Mouse (Mus musculus) left cerebral cortex, adult 18-20 months (tissue): ENCODE results near the gene Sh2d2a. TPM values are rescaled to one million over a fixed set of nuclear protein-coding genes. Genes with fewer than 3 reads are reported as not detected.
"Not testable (repeated sequence)": the region's sequence is repeated elsewhere in the genome, so short reads cannot be mapped to it uniquely, and the experiment has no call there.

Experiments used
- DNase-seq, 2 experiments: peaks; one replicate each; pipeline ENCODE4 v3.0.0; 2021 to 2022; ENCODE audit warnings: low spot score in 2 of 2, mixed read lengths in 1 of 2
- long read RNA-seq, 2 experiments: library from polyadenylated mRNA; stranded (forward); transcript quantifications; one replicate each; pipeline ENCODE4 v2.0.0; 2021
- total RNA-seq, 2 experiments: library from RNA; stranded (reverse); gene quantifications; 2 replicates each; pipeline ENCODE4 v1.2.3; 2021

Sh2d2a gene
- total RNA-seq: not detected
- long read RNA-seq, experiment 1: 0 reads
- long read RNA-seq, experiment 2: 0 reads

- no peak for DNase-seq
These were observed at the start of gene Sh2d2a for GRCm38 (mm10) chr3:87846650-87847110. Sh2d2a (plus strand) TSS chr3:87846755.

GRCm38 (mm10) chr3:87801681-87802080, 44.9 kb upstream of the Sh2d2a start:
- no peak for DNase-seq

- DNase-seq: no peak
These were observed 42.4 kb upstream of the Sh2d2a start for GRCm38 (mm10) chr3:87804038-87804677.

GRCm38 (mm10) chr3:87809322-87809962, 37.1 kb upstream of the Sh2d2a start:
- no peak for DNase-seq

- no peak for DNase-seq
These were observed 35.3 kb upstream of the Sh2d2a start for GRCm38 (mm10) chr3:87811297-87811696.

GRCm38 (mm10) chr3:87812413-87812812, 34.1 kb upstream of the Sh2d2a start:
- DNase-seq: no peak

- no peak for DNase-seq
These were observed 33.7 kb upstream of the Sh2d2a start for GRCm38 (mm10) chr3:87812873-87813272.

GRCm38 (mm10) chr3:87816166-87816565, 30.4 kb upstream of the Sh2d2a start:
- DNase-seq: no peak

- peak; percentile 68 to 81 for DNase-seq
These were observed 29.9 kb upstream of the Sh2d2a start for GRCm38 (mm10) chr3:87816646-87817093.

GRCm38 (mm10) chr3:87818226-87818625, 28.3 kb upstream of the Sh2d2a start:
- DNase-seq: no peak

GRCm38 (mm10) chr3:87824206-87824605, 22.3 kb upstream of the Sh2d2a start, which contains the start of gene Pear1:
Pear1 (minus strand) TSS chr3:87824306.
- DNase-seq: not testable (repeated sequence)

GRCm38 (mm10) chr3:87828435-87828834, 18.1 kb upstream of the Sh2d2a start:
- DNase-seq: no peak

- DNase-seq: no peak
These were observed 17.5 kb upstream of the Sh2d2a start for GRCm38 (mm10) chr3:87829025-87829424.

GRCm38 (mm10) chr3:87832109-87832859, 14.3 kb upstream of the Sh2d2a start:
- no peak for DNase-seq

GRCm38 (mm10) chr3:87833482-87833881, 13.1 kb upstream of the Sh2d2a start:
- no peak for DNase-seq

- DNase-seq: peak; percentile 75 to 91
These were observed 7.9 kb upstream of the Sh2d2a start for GRCm38 (mm10) chr3:87838622-87839021.

- no peak for DNase-seq
These were observed 5.7 kb upstream of the Sh2d2a start for GRCm38 (mm10) chr3:87840858-87841257.

- no peak for DNase-seq
These were observed 1.6 kb upstream of the Sh2d2a start for GRCm38 (mm10) chr3:87844981-87845380.

GRCm38 (mm10) chr3:87846186-87846585, 369 bp upstream of the Sh2d2a start:
- no peak for DNase-seq

GRCm38 (mm10) chr3:87847680-87848079, 1.1 kb downstream of the Sh2d2a start:
- DNase-seq: no peak

- no peak for DNase-seq
These were observed 2.6 kb downstream of the Sh2d2a start for GRCm38 (mm10) chr3:87849117-87849516.
